Mouse (Mus musculus) heart, postnatal 0 days (tissue): ENCODE results near the gene Zfhx3. TPM values are rescaled to one million over a fixed set of nuclear protein-coding genes. Genes with fewer than 3 reads are reported as not detected.

ENCODE experiments used
- ATAC-seq: fragments of 200-750 bp; cut with Nextera tagmentation; 2 replicates; pipeline ENCODE4 v1.8.0; 2017; ENCODE audit warnings: low read depth, moderate number of reproducible peaks, moderate library complexity; ENCODE audit not compliant: insufficient read depth
- DNase-seq: peaks from one replicate; pipeline ENCODE4 v3.0.0-alpha.2; 2016; ENCODE audit warnings: low spot score
- H3K27ac ChIP-seq: fragments of 300-500 bp; sonication (generic); 2 replicates; pipeline ENCODE4 v1.5.1; 2014; ENCODE audit warnings: low read depth, mild to moderate bottlenecking
- H3K27me3 ChIP-seq: fragments of 300-500 bp; sonication (generic); 2 replicates; pipeline ENCODE4 v1.6.1; 2014; ENCODE audit warnings: low read length, mixed read lengths; ENCODE audit not compliant: control insufficient read depth, insufficient read depth
- H3K36me3 ChIP-seq: fragments of 300-500 bp; sonication (generic); replicated peaks from 2 replicates; pipeline ENCODE4 v1.6.1; 2014; ENCODE audit warnings: low read length, mixed read lengths; ENCODE audit not compliant: control insufficient read depth, insufficient read depth
- H3K4me1 ChIP-seq: fragments of 300-500 bp; sonication (generic); 2 replicates; pipeline ENCODE4 v1.6.1; 2014; ENCODE audit warnings: antibody characterized with exemption; ENCODE audit not compliant: control insufficient read depth, insufficient read depth
- H3K4me2 ChIP-seq: fragments of 300-500 bp; sonication (generic); 2 replicates; pipeline ENCODE4 v1.6.1; 2014; ENCODE audit warnings: low read depth, mild to moderate bottlenecking, low read length, moderate library complexity
- H3K4me3 ChIP-seq: fragments of 300-500 bp; sonication (generic); 2 replicates; pipeline ENCODE4 v1.5.1; 2014; ENCODE audit warnings: low read depth, low read length
- H3K9ac ChIP-seq: fragments of 300-500 bp; sonication (generic); replicated peaks from 2 replicates; pipeline ENCODE4 v1.6.1; 2014; ENCODE audit warnings: low read depth, low read length, mixed read lengths
- H3K9me3 ChIP-seq: fragments of 300-500 bp; sonication (generic); replicated peaks from 2 replicates; pipeline ENCODE4 v1.6.1; 2016; ENCODE audit warnings: low read length; ENCODE audit not compliant: control insufficient read depth
- CTCF ChIP-seq: IDR thresholded peaks from 2 replicates; pipeline ENCODE4 v1.5.1; 2016; ENCODE audit warnings: antibody characterized with exemption, control low read depth, low read depth
- EP300 ChIP-seq: IDR thresholded peaks from 2 replicates; pipeline ENCODE4 v1.6.1; 2016; ENCODE audit warnings: antibody characterized with exemption, low read depth
- WGBS: fragments of 180-500 bp; shearing (Covaris S2); extraction: QIAGEN DNeasy Blood & Tissue Kit; methylation state at CpG from one replicate; pipeline ENCODE4 v1.1.7; 2014; 5-methylcytosine and 5-hydroxymethylcytosine counted together
- polyA plus RNA-seq: library from polyadenylated mRNA; unstranded; fragments of >200 nt; fragmentation: Nextera tagmentation; extraction: Ambion mirVana; gene quantifications from 2 replicates; pipeline ENCODE4 v1.2.1, GENCODE M21; 2015
- total RNA-seq: library from RNA; depleted of rRNA; stranded (reverse); fragments of >200 nt; gene quantifications from 2 replicates; pipeline ENCODE4 v1.2.3, GENCODE M21; 2014; ENCODE audit warnings: low replicate concordance

Zfhx3 gene
- total and polyA plus RNA-seq, 2 experiments from 2014 or later = 2.0 to 2.5 TPM

GRCm38 (mm10) chr8:107942752-107943510 lies 487 bp downstream of the Zfhx3 start:
- Histone ChIP-seq H3K4me1 (peaks cover 9% of the 10 kb centered on the region; the same call in 1 of the 2 replicates), H3K9me3 (no peaks in the 10 kb centered on the region), H3K9ac (no peak overlapping the region), H3K27me3 (peaks cover 36% of the 10 kb centered on the region), H3K4me3 (peak overlapping the region; percentile 26), H3K36me3 (no peaks in the 10 kb centered on the region), H3K4me2 (peak overlapping the region; percentile 47), H3K27ac (no peak overlapping the region)
- WGBS = 1% methylated on average over 17 of the region's 17 CpGs
- ATAC-seq = no peak
- TF ChIP-seq CTCF = no peak
- no peak for TF ChIP-seq EP300
- peak; percentile 9 for DNase-seq

- H3K27me3 ChIP-seq = peaks cover 36% of the 10 kb centered on the region
- no peaks in the 10 kb centered on the region for H3K36me3 ChIP-seq
- H3K9me3 ChIP-seq = no peaks in the 10 kb centered on the region
- whole genome bisulfite sequencing = 10% methylated on average over 10 of the region's 10 CpGs
- no peak overlapping the region for H3K27ac ChIP-seq
- H3K9ac ChIP-seq = no peak overlapping the region
- TF ChIP-seq CTCF = no peak
- no peak for TF ChIP-seq EP300
- no peak for DNase-seq
- H3K4me1 ChIP-seq = peaks cover 9% of the 10 kb centered on the region; the same call in 1 of the 2 replicates
- H3K4me3 ChIP-seq = peak overlapping the region; percentile 43
- H3K4me2 ChIP-seq = peak overlapping the region; percentile 62
- no peak for ATAC-seq
These were observed 1.3 kb downstream of the Zfhx3 start for GRCm38 (mm10) chr8:107943550-107944348.

- ATAC-seq (no peak), DNase-seq (no peak)
- Histone ChIP-seq H3K4me3 (peak overlapping the region; percentile 43), H3K9ac (no peak overlapping the region), H3K9me3 (no peaks in the 10 kb centered on the region), H3K27ac (no peak overlapping the region), H3K4me2 (peak overlapping the region; percentile 62), H3K4me1 (peaks cover 9% of the 10 kb centered on the region; the same call in 1 of the 2 replicates), H3K27me3 (peaks cover 39% of the 10 kb centered on the region), H3K36me3 (no peaks in the 10 kb centered on the region)
- TF ChIP-seq EP300 (no peak), CTCF (no peak)
- WGBS = 17% methylated on average over 31 of the region's 31 CpGs
These were observed 2.5 kb downstream of the Zfhx3 start for GRCm38 (mm10) chr8:107944676-107945600.

GRCm38 (mm10) chr8:107946888-107947287 lies 4.4 kb downstream of the Zfhx3 start:
- TF ChIP-seq EP300 (no peak), CTCF (no peak)
- Histone ChIP-seq H3K27ac (no peak overlapping the region), H3K9me3 (no peaks in the 10 kb centered on the region), H3K9ac (no peak overlapping the region), H3K4me1 (peaks cover 9% of the 10 kb centered on the region; the same call in 1 of the 2 replicates), H3K4me2 (no peak overlapping the region; the same call in 1 of the 2 replicates), H3K36me3 (no peaks in the 10 kb centered on the region), H3K27me3 (peaks cover 39% of the 10 kb centered on the region), H3K4me3 (no peak overlapping the region)
- ATAC-seq (no peak), DNase-seq (no peak)
- WGBS = 56% methylated on average over 5 of the region's 5 CpGs

GRCm38 (mm10) chr8:107955887-107956286 lies 13.4 kb downstream of the Zfhx3 start:
- no peaks in the 10 kb centered on the region for H3K27me3 ChIP-seq
- ATAC-seq (no peak), DNase-seq (no peak)
- no peaks in the 10 kb centered on the region for H3K36me3 ChIP-seq
- H3K27ac ChIP-seq = no peak overlapping the region
- H3K9me3 ChIP-seq = no peaks in the 10 kb centered on the region
- no peak overlapping the region for H3K4me3 ChIP-seq
- H3K9ac ChIP-seq = no peak overlapping the region
- H3K4me2 ChIP-seq = no peak overlapping the region
- TF ChIP-seq CTCF (peak; percentile 46), EP300 (no peak)
- no peaks in the 10 kb centered on the region for H3K4me1 ChIP-seq
- WGBS = 61% methylated on average over 3 of the region's 3 CpGs
